Mouse (Mus musculus) small intestine, adult 2 months (tissue): ENCODE results near the gene Ccdc90b.

Experiments used
- CTCF ChIP-seq: fragments of 200-500 bp; IDR thresholded peaks from 2 replicates; pipeline ENCODE4 v1.5.1; 2012; ENCODE audit warnings: low read depth, mild to moderate bottlenecking, control low read depth, inconsistent platforms, low read length, moderate library complexity, mixed read lengths; ENCODE audit not compliant: insufficient replicate concordance, insufficient read length; ENCODE audit errors: extremely low read depth
- POLR2A ChIP-seq: fragments of 200-500 bp; IDR thresholded peaks from 2 replicates; pipeline ENCODE4 v1.6.1; 2012; ENCODE audit warnings: low read depth, mild to moderate bottlenecking, control low read depth, inconsistent platforms, low read length, moderate library complexity

GRCm38 (mm10) chr7:92590842-92591241 is 29.9 kb downstream of the Ccdc90b start:
- TF ChIP-seq CTCF (no peak), POLR2A (no peak)
